Mouse (Mus musculus) brain, embryonic 14.5 days (tissue): ENCODE data around the gene Scml4. TPM values are rescaled to one million over a fixed set of nuclear protein-coding genes. Genes with fewer than 3 reads are reported as not detected.

Source experiments
- DNase-seq: peaks from one replicate; pipeline ENCODE4 v3.0.0-alpha.2; 2011; ENCODE audit warnings: low read depth
- CTCF ChIP-seq: fragments of 200-500 bp; IDR thresholded peaks from 2 replicates; pipeline ENCODE4 v1.5.1; 2012; ENCODE audit warnings: inconsistent platforms, mild to moderate bottlenecking, moderate library complexity, borderline replicate concordance; ENCODE audit not compliant: insufficient read depth, insufficient read length; ENCODE audit errors: extremely low read depth
- POLR2A ChIP-seq: fragments of 200-500 bp; IDR thresholded peaks from 2 replicates; pipeline ENCODE4 v1.6.1; 2012; ENCODE audit warnings: mild to moderate bottlenecking, inconsistent platforms, borderline replicate concordance; ENCODE audit not compliant: poor library complexity, insufficient read depth, insufficient read length, severe bottlenecking; ENCODE audit errors: extremely low read depth
- polyA plus RNA-seq: library from polyadenylated mRNA; depleted of rRNA; stranded (reverse); fragments of >200 nt; gene quantifications from 2 replicates; pipeline ENCODE4 v1.2.3, GENCODE M21; 2012

Scml4 gene
- polyA plus RNA-seq, 1 experiment, result 10.8 TPM

GRCm38 (mm10) chr10:42980999-42981757 is 121.0 kb downstream of the Scml4 start:
- TF ChIP-seq POLR2A, result no peak
- TF ChIP-seq CTCF, result no peak
- no peak for DNase-seq

GRCm38 (mm10) chr10:42984886-42985285 is 124.7 kb downstream of the Scml4 start:
- DNase-seq, result no peak
- TF ChIP-seq CTCF (no peak), POLR2A (no peak)

GRCm38 (mm10) chr10:42987594-42988052 is 127.5 kb downstream of the Scml4 start:
- TF ChIP-seq CTCF, result peak; percentile 71
- no peak for TF ChIP-seq POLR2A
- DNase-seq, result peak; percentile 75

- no peak for TF ChIP-seq POLR2A
- no peak for TF ChIP-seq CTCF
- no peak for DNase-seq
These were observed 128.5 kb downstream of the Scml4 start for GRCm38 (mm10) chr10:42988627-42989026.

GRCm38 (mm10) chr10:42989910-42990309 is 129.7 kb downstream of the Scml4 start:
- TF ChIP-seq POLR2A (no peak), CTCF (peak; percentile 81; the same call in 1 of the 2 replicates)
- peak; percentile 83 for DNase-seq

DNA sequence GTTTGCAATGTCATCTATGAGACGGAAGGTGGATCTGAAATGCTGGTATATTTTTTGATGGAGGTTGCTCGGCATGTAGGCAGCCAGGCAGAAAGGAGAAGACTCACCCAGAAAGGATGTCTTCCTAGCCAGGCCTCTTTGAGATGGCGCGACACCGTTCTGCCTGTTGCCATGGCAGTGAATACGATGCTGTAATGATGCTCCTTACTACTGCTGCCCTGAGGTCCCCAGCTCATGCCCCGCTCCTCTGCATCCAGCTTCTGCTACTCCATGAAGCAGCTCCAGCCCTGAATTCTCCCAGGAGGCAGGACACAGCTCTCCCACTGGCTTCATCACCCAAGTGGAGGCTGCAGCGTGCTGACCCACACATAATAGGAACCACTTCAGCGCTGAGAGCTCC is 130.8 kb downstream of the Scml4 start:
- peak; percentile 63 for DNase-seq
- TF ChIP-seq POLR2A, result no peak
- no peak for TF ChIP-seq CTCF

- TF ChIP-seq POLR2A (no peak), CTCF (no peak)
- DNase-seq, result peak; percentile 53
These were observed 134.2 kb downstream of the Scml4 start for GRCm38 (mm10) chr10:42994331-42994782.

DNA sequence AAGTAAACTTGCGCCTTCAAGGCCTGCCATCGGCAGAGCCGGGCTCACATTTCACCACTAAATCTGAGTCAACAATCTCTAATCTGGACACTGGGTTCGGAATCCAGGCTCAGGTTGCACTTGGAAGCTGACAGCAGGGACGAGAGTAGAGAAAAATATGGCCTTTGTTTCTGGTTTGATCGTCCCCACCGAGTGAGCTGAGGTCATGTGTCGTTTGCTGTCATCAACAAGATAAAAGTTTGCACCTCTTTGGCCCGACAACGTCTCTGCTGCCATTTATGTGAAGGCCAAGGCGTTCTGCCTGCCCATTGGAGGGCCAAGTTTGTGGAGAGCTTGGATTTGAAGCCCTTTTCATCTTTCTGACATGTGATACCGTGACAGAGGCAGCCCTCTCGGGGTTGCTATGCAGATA is 135.3 kb downstream of the Scml4 start:
- DNase-seq, result no peak
- TF ChIP-seq CTCF, result no peak
- TF ChIP-seq POLR2A, result no peak

DNA sequence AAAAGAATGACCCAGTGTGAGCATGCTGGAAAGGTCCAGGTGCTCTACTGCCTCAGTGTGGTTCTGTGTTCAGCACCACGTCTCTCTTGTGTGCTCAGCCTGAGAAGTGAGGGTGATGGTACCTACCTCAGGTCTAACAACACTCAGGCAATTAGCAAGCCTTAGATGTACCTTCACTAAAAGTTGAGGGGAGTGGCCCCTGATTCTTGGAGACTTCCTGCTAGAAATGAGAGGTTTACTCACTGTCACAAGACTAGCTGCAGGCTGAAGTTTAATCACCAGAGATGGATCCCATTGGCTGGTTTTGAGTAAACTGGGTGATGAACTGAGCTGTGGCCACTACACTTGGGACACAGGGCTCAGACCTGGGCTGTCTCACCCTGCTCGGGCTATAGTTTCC is 137.1 kb downstream of the Scml4 start:
- no peak for TF ChIP-seq POLR2A
- TF ChIP-seq CTCF, result no peak
- no peak for DNase-seq

DNA sequence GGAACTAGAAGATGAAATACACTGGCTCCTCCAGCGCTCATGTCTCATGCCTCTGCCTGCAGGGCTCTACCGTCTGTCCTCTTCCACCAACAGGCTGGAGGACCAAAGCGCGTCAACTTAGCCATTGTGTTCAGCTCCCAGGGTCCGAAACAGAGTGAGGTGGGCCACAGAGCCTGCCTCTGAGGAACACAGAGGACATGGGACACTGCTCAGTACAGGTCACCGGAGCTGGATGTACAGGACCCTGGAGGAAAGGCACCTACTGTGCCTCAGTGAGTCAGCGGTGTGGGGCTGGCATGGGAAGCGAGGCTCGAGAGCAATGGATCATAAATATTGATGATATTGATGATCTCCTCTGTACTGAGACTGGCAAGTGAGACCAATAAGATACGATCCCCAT is 139.2 kb downstream of the Scml4 start:
- DNase-seq, result no peak
- TF ChIP-seq POLR2A, result no peak
- TF ChIP-seq CTCF, result no peak

DNA sequence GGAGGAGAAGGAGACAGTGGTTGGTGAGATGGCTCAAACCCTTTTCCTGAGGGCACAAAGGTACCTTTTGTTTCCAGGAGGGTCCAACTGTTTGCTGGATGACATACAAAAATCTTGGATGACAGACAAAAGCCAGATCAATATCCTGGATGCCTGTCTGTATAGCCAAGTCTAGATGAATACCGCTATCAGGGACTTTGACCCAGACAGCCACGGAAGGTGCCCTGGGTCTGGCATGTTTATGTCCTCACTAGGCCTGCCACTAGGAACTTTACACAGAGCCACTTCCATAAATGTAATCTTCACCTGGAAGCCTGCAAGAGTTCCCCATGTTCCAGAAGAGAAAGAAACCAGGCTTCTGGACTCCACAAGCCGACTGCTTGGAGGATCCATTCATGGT is 141.3 kb downstream of the Scml4 start:
- no peak for TF ChIP-seq POLR2A
- TF ChIP-seq CTCF, result no peak
- DNase-seq, result no peak
